Comparison of ENCODE assay signal across 10 mouse cellular contexts in genomic region chr8:72347553-72347952, GRCm38 (mm10).
"Had no signal": no experiment of that assay in that cellular context is flagged by ENCODE, and none has a peak within 500 bp of the region (broad histone marks: within the 10 kb centered on the region; RNA-seq: fewer than 3 reads in every experiment).

No protein-coding gene starts in this region.

- DNase-seq: kidney, adult 2 months; kidney, postnatal 14 days; liver, embryonic 13.5 days had no signal

- H3K4me2 ChIP-seq: kidney, embryonic 15.5 days; limb, embryonic 15.5 days; liver, embryonic 13.5 days; midbrain, embryonic 13.5 days; neural tube, embryonic 12.5 days; stomach, embryonic 15.5 days had no signal

- H3K9ac ChIP-seq: kidney, embryonic 15.5 days; limb, embryonic 15.5 days; liver, embryonic 13.5 days; midbrain, embryonic 13.5 days; neural tube, embryonic 12.5 days; stomach, embryonic 15.5 days had no signal

- H3K27ac ChIP-seq: kidney, embryonic 15.5 days; limb, embryonic 15.5 days; liver, embryonic 13.5 days; midbrain, embryonic 13.5 days; neural tube, embryonic 12.5 days; stomach, embryonic 15.5 days had no signal

- ATAC-seq: intestine, embryonic 16.5 days; midbrain, embryonic 13.5 days had no signal

- H3K27me3 ChIP-seq: kidney, embryonic 15.5 days; limb, embryonic 15.5 days; liver, embryonic 13.5 days; midbrain, embryonic 13.5 days; neural tube, embryonic 12.5 days; stomach, embryonic 15.5 days had no signal

- H3K4me1 ChIP-seq: kidney, embryonic 15.5 days; limb, embryonic 15.5 days; midbrain, embryonic 13.5 days; neural tube, embryonic 12.5 days; stomach, embryonic 15.5 days had no signal

- H3K9me3 ChIP-seq: kidney, embryonic 15.5 days; limb, embryonic 15.5 days; liver, embryonic 13.5 days; midbrain, embryonic 13.5 days; neural tube, embryonic 12.5 days; stomach, embryonic 15.5 days had no signal

- H3K4me3 ChIP-seq: kidney, embryonic 15.5 days; limb, embryonic 15.5 days; liver, embryonic 13.5 days; midbrain, embryonic 13.5 days; myocyte; neural tube, embryonic 12.5 days; stomach, embryonic 15.5 days had no signal
